Mouse (Mus musculus) MEL (cell line): ENCODE results near the gene D030056L22Rik. TPM values are rescaled to one million over a fixed set of nuclear protein-coding genes. Genes with fewer than 3 reads are reported as not detected.
A peak's percentile ranks its signal among the peaks of the same experiment; 100 is the strongest.

ENCODE experiments used
- DNase-seq: peaks from one replicate; pipeline ENCODE4 v3.0.0; 2011; ENCODE audit warnings: low read depth, low spot score
- H3K27ac ChIP-seq: 2 replicates; pipeline ENCODE4 v1.5.1; 2012; ENCODE audit warnings: low read depth, mild to moderate bottlenecking, control low read depth, low read length, moderate library complexity; ENCODE audit not compliant: control insufficient read depth
- H3K27me3 ChIP-seq, 2 experiments: fragments of 150-350 bp in 1 of 2; sonication (generic) in 1 of 2; 2 replicates each; pipeline ENCODE4 v1.6.1; 2012; ENCODE audit warnings: low read length in 2 of 2, mild to moderate bottlenecking in 2 of 2, improper control_type of control experiment in 1 of 2, moderate library complexity in 1 of 2; ENCODE audit not compliant: insufficient read depth in 2 of 2, control insufficient read depth in 1 of 2
- H3K36me3 ChIP-seq, 2 experiments: 2 replicates each; pipeline ENCODE4 v1.6.1; 2012 to 2014; ENCODE audit warnings: low read length in 2 of 2, improper control_type of control experiment in 1 of 2, inconsistent platforms in 1 of 2, mild to moderate bottlenecking in 1 of 2; ENCODE audit not compliant: insufficient read depth in 2 of 2, control insufficient read depth in 1 of 2
- H3K4me1 ChIP-seq, 2 experiments: fragments of 150-350 bp in 1 of 2; sonication (generic) in 1 of 2; 2 replicates each; pipeline ENCODE4 v1.6.1; 2012; ENCODE audit warnings: low read length in 2 of 2, improper control_type of control experiment in 1 of 2, mild to moderate bottlenecking in 1 of 2; ENCODE audit not compliant: insufficient read depth in 2 of 2, control insufficient read depth in 1 of 2
- H3K4me3 ChIP-seq, 2 experiments: fragments of 150-350 bp in 1 of 2; sonication (generic) in 1 of 2; 2 replicates each; pipeline ENCODE4 v1.5.1; 2012; ENCODE audit warnings: low read depth in 2 of 2, low read length in 2 of 2, mild to moderate bottlenecking in 2 of 2, moderate library complexity in 2 of 2, control low read depth in 1 of 2, improper control_type of control experiment in 1 of 2; ENCODE audit not compliant: control insufficient read depth in 1 of 2, insufficient read depth in 1 of 2
- H3K79me2 ChIP-seq: 2 replicates; pipeline ENCODE4 v1.6.1; 2012; ENCODE audit warnings: mild to moderate bottlenecking, low read length, moderate library complexity; ENCODE audit not compliant: control insufficient read depth, poor library complexity, insufficient read depth
- H3K9ac ChIP-seq: 2 replicates; pipeline ENCODE4 v1.6.1; 2012; ENCODE audit warnings: low read depth, mild to moderate bottlenecking, control low read depth, low read length, moderate library complexity; ENCODE audit not compliant: control insufficient read depth, poor library complexity, severe bottlenecking
- H3K9me3 ChIP-seq: fragments of 150-350 bp; sonication (generic); replicated peaks from 2 replicates; pipeline ENCODE4 v1.6.1; 2012; ENCODE audit warnings: mild to moderate bottlenecking, low read length, improper control_type of control experiment, moderate library complexity; ENCODE audit not compliant: insufficient read depth
- BHLHE40 ChIP-seq: IDR thresholded peaks from 2 replicates; pipeline ENCODE4 v1.6.1; 2012; ENCODE audit warnings: low read depth, mild to moderate bottlenecking, inconsistent platforms, low read length, improper control_type of control experiment, borderline replicate concordance
- CHD1 ChIP-seq: IDR thresholded peaks from 2 replicates; pipeline ENCODE4 v1.6.1; 2012; ENCODE audit warnings: low read depth, mild to moderate bottlenecking, inconsistent platforms, low read length, improper control_type of control experiment
- GABPA ChIP-seq: IDR thresholded peaks from 2 replicates; pipeline ENCODE4 v1.6.1; 2012; ENCODE audit warnings: low read depth, mild to moderate bottlenecking, inconsistent platforms, low read length, improper control_type of control experiment, moderate library complexity
- HCFC1 ChIP-seq: IDR thresholded peaks from 2 replicates; pipeline ENCODE4 v1.6.1; 2012; ENCODE audit warnings: low read depth, mild to moderate bottlenecking, inconsistent platforms, low read length, improper control_type of control experiment, moderate library complexity
- MAFK ChIP-seq: IDR thresholded peaks from 2 replicates; pipeline ENCODE4 v1.6.1; 2011; ENCODE audit warnings: low read depth, mild to moderate bottlenecking, low read length, improper control_type of control experiment, borderline replicate concordance
- MAX ChIP-seq: IDR thresholded peaks from 2 replicates; pipeline ENCODE4 v1.6.1; 2011; ENCODE audit warnings: low read length, improper control_type of control experiment
- MEF2A ChIP-seq: IDR thresholded peaks from 2 replicates; pipeline ENCODE4 v1.6.1; 2014; ENCODE audit warnings: low read depth, mild to moderate bottlenecking, inconsistent platforms, low read length, improper control_type of control experiment; ENCODE audit not compliant: poor library complexity, insufficient replicate concordance, severe bottlenecking; ENCODE audit errors: extremely low read depth
- MXI1 ChIP-seq: IDR thresholded peaks from 2 replicates; pipeline ENCODE4 v1.6.1; 2011; ENCODE audit warnings: mild to moderate bottlenecking, low read depth, low read length, improper control_type of control experiment
- RAD21 ChIP-seq: IDR thresholded peaks from 2 replicates; pipeline ENCODE4 v1.6.1; 2011; ENCODE audit warnings: mild to moderate bottlenecking, low read depth, low read length, improper control_type of control experiment
- RCOR1 ChIP-seq: IDR thresholded peaks from 2 replicates; pipeline ENCODE4 v1.6.1; 2012; ENCODE audit warnings: low read depth, mild to moderate bottlenecking, inconsistent platforms, low read length, improper control_type of control experiment
- TAL1 ChIP-seq: IDR thresholded peaks from 2 replicates; pipeline ENCODE4 v1.6.1; 2012; ENCODE audit warnings: mild to moderate bottlenecking, inconsistent platforms, low read length, moderate library complexity, mixed read lengths
- TCF12 ChIP-seq: IDR thresholded peaks from 2 replicates; pipeline ENCODE4 v1.6.1; 2014; ENCODE audit warnings: low read depth, mild to moderate bottlenecking, inconsistent platforms, low read length, improper control_type of control experiment, moderate library complexity
- UBTF ChIP-seq: IDR thresholded peaks from 2 replicates; pipeline ENCODE4 v1.6.1; 2012; ENCODE audit warnings: low read depth, mild to moderate bottlenecking, inconsistent platforms, low read length, improper control_type of control experiment, moderate library complexity, borderline replicate concordance; ENCODE audit not compliant: insufficient read depth
- USF2 ChIP-seq, 2 experiments: IDR thresholded peaks; 2 replicates each; pipeline ENCODE4 v1.6.1; 2011 to 2012; ENCODE audit warnings: improper control_type of control experiment in 2 of 2, low read length in 2 of 2, borderline replicate concordance in 1 of 2, inconsistent platforms in 1 of 2, low read depth in 1 of 2, mild to moderate bottlenecking in 1 of 2; ENCODE audit not compliant: insufficient read depth in 1 of 2
- ZNF384 ChIP-seq: IDR thresholded peaks from 2 replicates; pipeline ENCODE4 v1.6.1; 2012; ENCODE audit warnings: low read depth, mild to moderate bottlenecking, inconsistent platforms, low read length, improper control_type of control experiment
- polyA plus RNA-seq, 2 experiments: library from polyadenylated mRNA; stranded (reverse) in 1 of 2; unstranded in 1 of 2; fragments of >175 nt in 1 of 2; fragments of >200 nt in 1 of 2; gene quantifications; 2 replicates each; pipeline versions ENCODE4 v1.2.1 to v1.2.4; 2012; ENCODE audit warnings: low replicate concordance in 2 of 2, low read depth in 1 of 2; ENCODE audit not compliant: insufficient read length in 2 of 2, insufficient read depth in 1 of 2, missing spikeins in 1 of 2
- total RNA-seq: library from RNA; depleted of rRNA; stranded (reverse); fragments of 300-350 nt; gene quantifications from 2 replicates; pipeline ENCODE4 v1.2.3, GENCODE M21; 2012

D030056L22Rik gene
- total and polyA plus RNA-seq, 3 experiments = 27.0 to 29.0 TPM; not detected in 1

GRCm38 (mm10) chr19:18663904-18664303 is 49.1 kb upstream of the D030056L22Rik start (continued):
- TF ChIP-seq RCOR1 (0 out of 2 replicates have a peak, but pooled peaks have one; percentile 34), TAL1 (no peak), ZNF384 (no peak), HCFC1 (peak; percentile 72), GABPA (no peak), TCF12 (0 out of 2 replicates have a peak, but pooled peaks have one; percentile 12)

- Histone ChIP-seq H3K9me3 (no peaks in the 10 kb centered on the region), H3K4me3 (no peak overlapping the region), H3K4me1 (peaks cover 3 to 22% of the 10 kb centered on the region in 2 experiments), H3K9ac (no peak overlapping the region), H3K27me3 (no peaks in the 10 kb centered on the region), H3K27ac (no peak overlapping the region), H3K79me2 (peaks cover 12% of the 10 kb centered on the region), H3K36me3 (peaks cover 0 to 13% of the 10 kb centered on the region in 2 experiments; a peak in 2 of 4 replicates)
- TF ChIP-seq MAFK (no peak), USF2 (IDR thresholded peaks at IDR 0.05; ENCODE audit: borderline replicate concordance in 1 of 2, insufficient read depth in 1 of 2, low read depth in 1 of 2, low read length in 2 of 2) (no peak), HCFC1 (no peak), RCOR1 (no peak), RAD21 (no peak), UBTF (no peak), CHD1 (no peak), MAX (no peak), MEF2A (no peak), MXI1 (no peak), GABPA (no peak), BHLHE40 (no peak)
- DNase-seq = no peak
These were observed 46.0 kb upstream of the D030056L22Rik start for GRCm38 (mm10) chr19:18666966-18667365.

- peaks cover 2 to 19% of the 10 kb centered on the region in 2 experiments; a peak in 3 of 4 replicates for H3K36me3 ChIP-seq
- no peak for TF ChIP-seq ZNF384
- peaks cover 31% of the 10 kb centered on the region for H3K79me2 ChIP-seq
- no peaks in the 10 kb centered on the region for H3K27me3 ChIP-seq
- no peak overlapping the region for H3K27ac ChIP-seq
- H3K4me3 ChIP-seq = no peak overlapping the region
- no peak overlapping the region for H3K9ac ChIP-seq
- H3K9me3 ChIP-seq = no peaks in the 10 kb centered on the region
- no peak for DNase-seq
- H3K4me1 ChIP-seq = peaks cover 8 to 27% of the 10 kb centered on the region in 2 experiments
These were observed 43.4 kb upstream of the D030056L22Rik start for GRCm38 (mm10) chr19:18669551-18669950.
